Mouse (Mus musculus) small intestine, adult 2 months (tissue): ENCODE measurements around the gene Psmd10. TPM values are rescaled to one million over a fixed set of nuclear protein-coding genes. Genes with fewer than 3 reads are reported as not detected.

ENCODE experiments used
- H3K27ac ChIP-seq: fragments of 200-500 bp; 2 replicates; pipeline ENCODE4 v1.5.1; 2012; ENCODE audit warnings: low read depth, low read length, control low read depth, inconsistent platforms; ENCODE audit not compliant: insufficient read depth
- H3K27me3 ChIP-seq: fragments of 200-500 bp; 2 replicates; pipeline ENCODE4 v1.6.1; 2012; ENCODE audit warnings: mild to moderate bottlenecking, moderate library complexity, low read length, inconsistent platforms; ENCODE audit not compliant: control insufficient read depth, insufficient read depth
- H3K36me3 ChIP-seq: fragments of 200-500 bp; 2 replicates; pipeline ENCODE4 v1.6.1; 2012; ENCODE audit warnings: mild to moderate bottlenecking, low read length, control low read depth, inconsistent platforms; ENCODE audit not compliant: control insufficient read depth, insufficient read depth
- H3K4me1 ChIP-seq: fragments of 200-500 bp; 2 replicates; pipeline ENCODE4 v1.6.1; 2012; ENCODE audit warnings: low read length, inconsistent platforms, mixed read lengths; ENCODE audit not compliant: control insufficient read depth, insufficient read depth, insufficient read length
- H3K4me3 ChIP-seq: fragments of 200-500 bp; 2 replicates; pipeline ENCODE4 v1.5.1; 2012; ENCODE audit warnings: low read depth, mild to moderate bottlenecking, control low read depth, inconsistent platforms, low read length, moderate library complexity
- CTCF ChIP-seq: fragments of 200-500 bp; IDR thresholded peaks from 2 replicates; pipeline ENCODE4 v1.5.1; 2012; ENCODE audit warnings: low read depth, mild to moderate bottlenecking, control low read depth, inconsistent platforms, low read length, moderate library complexity, mixed read lengths; ENCODE audit not compliant: insufficient replicate concordance, insufficient read length; ENCODE audit errors: extremely low read depth
- POLR2A ChIP-seq: fragments of 200-500 bp; IDR thresholded peaks from 2 replicates; pipeline ENCODE4 v1.6.1; 2012; ENCODE audit warnings: low read depth, mild to moderate bottlenecking, control low read depth, inconsistent platforms, low read length, moderate library complexity
- WGBS: fragments of 180-500 bp; shearing (Covaris S2); methylation state at CpG from one replicate; pipeline ENCODE4 v1.1.7; 2018; 5-methylcytosine and 5-hydroxymethylcytosine counted together
- polyA plus RNA-seq: library from polyadenylated mRNA; depleted of rRNA; stranded (reverse); fragments of >200 nt; gene quantifications from 2 replicates; pipeline ENCODE4 v1.2.3, GENCODE M21; 2012

Gene Psmd10
- polyA plus RNA-seq, 1 experiment, result 1.6 TPM

- H3K27ac ChIP-seq, result no peak overlapping the region
- TF ChIP-seq CTCF (no peak), POLR2A (no peak)
- H3K27me3 ChIP-seq, result no peaks in the 10 kb centered on the region
Measured at GRCm38 (mm10) chrX:140983206-140983960, 26.9 kb upstream of the Psmd10 start.

DNA sequence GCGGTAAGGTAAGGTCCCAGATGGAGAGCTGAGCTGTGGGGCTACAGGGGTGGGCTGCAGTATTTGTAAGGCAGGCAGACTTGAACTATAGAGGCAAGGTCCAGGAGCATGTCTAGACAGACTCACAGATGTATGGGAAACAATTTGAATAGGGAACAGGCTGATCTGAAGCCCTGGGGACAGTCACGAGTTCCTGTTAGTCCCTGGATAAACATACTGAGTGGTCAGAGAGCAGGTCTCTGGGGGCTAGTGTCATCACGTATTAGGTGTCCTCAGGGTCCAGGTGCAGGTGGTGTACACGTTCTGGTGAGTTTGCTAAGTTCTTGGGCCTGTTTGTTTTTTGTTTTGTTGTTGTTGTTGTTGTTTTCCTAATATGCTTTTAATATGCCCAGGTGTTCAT, 23.6 kb upstream of the Psmd10 start:
- TF ChIP-seq POLR2A (no peak), CTCF (no peak)
- Histone ChIP-seq H3K4me1 (no peaks in the 10 kb centered on the region), H3K27me3 (no peaks in the 10 kb centered on the region), H3K36me3 (no peaks in the 10 kb centered on the region), H3K4me3 (no peak overlapping the region), H3K27ac (no peak overlapping the region)
- WGBS, result 83% methylated on average over 4 of the region's 4 CpGs

More at GRCm38 (mm10) chrX:140983206-140983960, 26.9 kb upstream of the Psmd10 start:
- Histone ChIP-seq H3K4me3 (no peak overlapping the region), H3K4me1 (no peaks in the 10 kb centered on the region), H3K36me3 (no peaks in the 10 kb centered on the region)
- 61% methylated on average over 6 of the region's 6 CpGs for WGBS

- Histone ChIP-seq H3K36me3 (no peaks in the 10 kb centered on the region), H3K4me1 (no peaks in the 10 kb centered on the region), H3K27me3 (no peaks in the 10 kb centered on the region), H3K4me3 (no peak overlapping the region), H3K27ac (no peak overlapping the region)
- WGBS, result 80% methylated on average over 2 of the region's 2 CpGs
- TF ChIP-seq CTCF (no peak), POLR2A (no peak)
Measured at GRCm38 (mm10) chrX:140979546-140979945, 23.0 kb upstream of the Psmd10 start.

DNA sequence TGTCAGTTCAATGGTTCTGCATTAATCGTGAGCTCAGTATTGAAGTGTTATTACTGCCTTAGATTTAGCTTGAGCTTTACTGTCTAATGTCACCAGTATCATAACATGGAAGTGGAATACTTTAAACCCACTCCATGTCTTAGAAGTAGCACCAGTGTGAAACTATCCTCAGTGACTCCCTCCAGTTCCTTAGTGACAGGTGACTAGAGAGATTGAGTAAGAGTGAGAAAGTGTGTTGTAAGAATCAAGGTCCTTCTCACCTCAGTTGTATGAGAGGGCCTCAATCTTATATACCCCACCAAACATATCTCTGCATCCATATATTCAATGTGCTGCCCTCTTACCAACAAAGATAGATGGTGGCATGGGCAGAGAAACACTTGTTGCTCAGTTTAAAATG, 22.4 kb upstream of the Psmd10 start:
- TF ChIP-seq POLR2A, result no peak
- TF ChIP-seq CTCF, result no peak
- H3K4me1 ChIP-seq, result no peaks in the 10 kb centered on the region
- H3K27ac ChIP-seq, result no peak overlapping the region
- no peak overlapping the region for H3K4me3 ChIP-seq
- H3K27me3 ChIP-seq, result no peaks in the 10 kb centered on the region
- 90% methylated on average over 1 of the region's 1 CpGs for WGBS
- H3K36me3 ChIP-seq, result no peaks in the 10 kb centered on the region

GRCm38 (mm10) chrX:140956959-140957358, 431 bp upstream of the Psmd10 start:
- peaks cover 3% of the 10 kb centered on the region; the same call in 1 of the 2 replicates for H3K36me3 ChIP-seq
- WGBS, result 19% methylated on average over 5 of the region's 5 CpGs
- H3K4me3 ChIP-seq, result peak overlapping the region; percentile 85
- H3K27me3 ChIP-seq, result no peaks in the 10 kb centered on the region
- peak overlapping the region; percentile 15; the same call in 1 of the 2 replicates for H3K27ac ChIP-seq
- H3K4me1 ChIP-seq, result no peaks in the 10 kb centered on the region
- TF ChIP-seq CTCF (no peak), POLR2A (no peak)

GRCm38 (mm10) chrX:140953618-140954017, 2.9 kb downstream of the Psmd10 start:
- H3K4me1 ChIP-seq, result no peaks in the 10 kb centered on the region
- 77% methylated on average over 4 of the region's 4 CpGs for WGBS
- H3K36me3 ChIP-seq, result peaks cover 13% of the 10 kb centered on the region; the same call in 1 of the 2 replicates
- TF ChIP-seq POLR2A, result no peak
- no peak for TF ChIP-seq CTCF
- H3K4me3 ChIP-seq, result no peak overlapping the region
- no peak overlapping the region for H3K27ac ChIP-seq
- no peaks in the 10 kb centered on the region for H3K27me3 ChIP-seq

DNA sequence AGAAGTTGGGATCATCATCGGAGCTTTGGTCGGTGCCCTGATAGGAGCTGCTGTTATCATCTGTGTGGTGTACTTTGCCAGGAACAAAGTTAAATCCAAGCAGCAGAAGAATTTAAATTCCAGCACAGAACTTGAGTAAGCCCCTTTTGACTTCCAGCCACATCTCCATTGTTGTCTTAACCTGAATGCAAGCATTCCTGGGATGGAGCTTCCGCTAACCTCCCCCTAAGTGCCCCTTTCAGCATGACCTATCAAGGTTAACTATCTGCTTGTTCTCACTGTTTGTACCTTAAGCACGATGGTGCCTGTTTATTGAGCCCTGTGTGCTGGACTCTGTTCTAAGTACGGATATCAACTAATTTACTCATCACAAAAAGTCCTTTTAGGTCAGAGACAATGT, 20.3 kb downstream of the Psmd10 start:
- Histone ChIP-seq H3K27me3 (no peaks in the 10 kb centered on the region), H3K27ac (no peak overlapping the region), H3K4me3 (no peak overlapping the region), H3K4me1 (no peaks in the 10 kb centered on the region), H3K36me3 (no peaks in the 10 kb centered on the region)
- TF ChIP-seq CTCF (no peak), POLR2A (no peak)
- WGBS, result 45% methylated on average over 5 of the region's 5 CpGs
